Mouse (Mus musculus) telencephalon, adult 2 months (tissue): Measurements from ENCODE around the gene Slc4a5.
A peak's percentile ranks its signal among the peaks of the same experiment; 100 is the strongest.

Experiments used
- DNase-seq: peaks from one replicate; pipeline ENCODE4 v3.0.0-alpha.2; 2011; ENCODE audit warnings: low read depth, low spot score

Gene Slc4a5

GRCm38 (mm10) chr6:83219814-83220213 lies at the start of gene Slc4a5:
Gene Slc4a5, plus strand, starts transcription at chr6:83219828.
- no peak for DNase-seq

- DNase-seq, result no peak
These were observed 49.8 kb upstream of the Slc4a5 start for GRCm38 (mm10) chr6:83169872-83170271.

GRCm38 (mm10) chr6:83171063-83171462 lies 48.6 kb upstream of the Slc4a5 start:
- no peak for DNase-seq

GRCm38 (mm10) chr6:83172240-83172920 lies 47.2 kb upstream of the Slc4a5 start:
- DNase-seq, result peak; percentile 84

- DNase-seq, result no peak
These were observed 43.6 kb upstream of the Slc4a5 start for GRCm38 (mm10) chr6:83175996-83176395.

- peak; percentile 89 for DNase-seq
These were observed 40.1 kb upstream of the Slc4a5 start for GRCm38 (mm10) chr6:83179390-83180117.

GRCm38 (mm10) chr6:83180605-83181004 lies 39.0 kb upstream of the Slc4a5 start:
- DNase-seq, result no peak

GRCm38 (mm10) chr6:83184858-83185435 lies 34.7 kb upstream of the Slc4a5 start:
- no peak for DNase-seq

- DNase-seq, result peak; percentile 93
These were observed 33.5 kb upstream of the Slc4a5 start for GRCm38 (mm10) chr6:83185895-83186861.

- no peak for DNase-seq
These were observed 32.7 kb upstream of the Slc4a5 start for GRCm38 (mm10) chr6:83186946-83187345.

GRCm38 (mm10) chr6:83193571-83193970 lies 26.1 kb upstream of the Slc4a5 start:
- no peak for DNase-seq

- DNase-seq, result no peak
These were observed 22.2 kb upstream of the Slc4a5 start for GRCm38 (mm10) chr6:83197345-83198004.

GRCm38 (mm10) chr6:83203320-83203719 lies 16.3 kb upstream of the Slc4a5 start:
- DNase-seq, result no peak

- no peak for DNase-seq
These were observed 13.8 kb upstream of the Slc4a5 start for GRCm38 (mm10) chr6:83205851-83206250.

- no peak for DNase-seq
These were observed 13.3 kb upstream of the Slc4a5 start for GRCm38 (mm10) chr6:83206321-83206720.

- DNase-seq, result no peak
These were observed 12.1 kb upstream of the Slc4a5 start for GRCm38 (mm10) chr6:83207361-83208049.

GRCm38 (mm10) chr6:83208050-83208400 lies 11.6 kb upstream of the Slc4a5 start:
- no peak for DNase-seq

- no peak for DNase-seq
These were observed 9.1 kb upstream of the Slc4a5 start for GRCm38 (mm10) chr6:83210495-83210894.

- DNase-seq, result no peak
These were observed 8.1 kb upstream of the Slc4a5 start for GRCm38 (mm10) chr6:83211526-83211925.

GRCm38 (mm10) chr6:83215002-83215666 lies 4.5 kb upstream of the Slc4a5 start:
- peak; percentile 35 for DNase-seq
